Mouse (Mus musculus): ENCODE results near the gene Tk1. TPM values are rescaled to one million over a fixed set of nuclear protein-coding genes. Genes with fewer than 3 reads are reported as not detected.

Gene Tk1
- total RNA-seq (2021), result 10 to 100 TPM; 14.3 to 20.5 TPM
- long read RNA-seq, experiment 1, transcript Tk1-201 (7 exons, 1,440 nt), result major isoform, 13 of 16 reads
- long read RNA-seq, experiment 1, partial matches to known transcripts, result 2 of 16 reads
- long read RNA-seq, experiment 1, other reads (novel, unspliced or antisense), result 1 of 16 reads
- long read RNA-seq, experiment 2, transcript Tk1-201 (7 exons, 1,440 nt), result major isoform, 9 of 16 reads
- long read RNA-seq, experiment 2, partial matches to known transcripts, result 2 of 16 reads
- long read RNA-seq, experiment 2, other reads (novel, unspliced or antisense), result 5 of 16 reads

DNA sequence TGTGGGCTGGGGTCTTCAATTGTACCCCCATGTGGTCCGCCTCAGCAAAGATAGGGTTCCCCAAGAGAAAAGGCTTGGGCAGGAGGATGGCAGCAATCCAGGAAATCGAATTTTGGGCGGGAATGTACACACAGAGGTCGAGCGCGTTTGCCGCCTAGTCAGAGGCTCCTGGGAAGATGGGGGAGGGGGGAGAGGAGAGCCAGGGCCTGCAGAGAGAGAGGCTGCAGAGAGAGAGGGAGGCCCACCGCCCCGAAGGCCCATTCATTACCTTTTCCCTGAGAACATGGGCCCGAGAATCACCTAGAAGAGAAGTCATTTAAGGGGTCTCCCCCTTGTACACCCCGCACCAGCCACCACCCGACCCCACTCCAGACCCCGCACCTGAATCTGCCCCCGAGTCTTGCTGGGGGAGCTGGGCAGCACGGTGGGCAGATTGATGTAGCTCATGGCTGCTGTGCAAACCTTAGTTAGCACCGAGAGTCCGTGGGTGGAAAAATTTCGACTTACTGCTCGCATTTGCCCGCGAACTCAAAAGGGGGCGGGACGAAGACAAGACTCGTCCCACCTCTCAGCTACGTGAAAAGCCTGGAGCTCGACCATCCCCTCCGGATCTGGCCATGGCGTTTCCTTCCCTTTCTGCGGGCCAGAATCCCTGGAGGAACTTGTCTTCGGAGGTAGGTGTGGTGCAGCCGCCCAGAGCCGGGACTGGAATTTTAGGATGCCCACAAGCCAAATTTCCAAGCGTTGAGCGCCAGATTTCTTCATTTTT lies at the start of gene Tk1, which contains the start of gene Afmid:
Tk1 (minus strand) TSS at position 760 of the 769 bp plus-strand sequence.
Afmid (plus strand) TSS at position 592 of the 769 bp plus-strand sequence.
- DNase-seq, result peak; percentile 57

DNA sequence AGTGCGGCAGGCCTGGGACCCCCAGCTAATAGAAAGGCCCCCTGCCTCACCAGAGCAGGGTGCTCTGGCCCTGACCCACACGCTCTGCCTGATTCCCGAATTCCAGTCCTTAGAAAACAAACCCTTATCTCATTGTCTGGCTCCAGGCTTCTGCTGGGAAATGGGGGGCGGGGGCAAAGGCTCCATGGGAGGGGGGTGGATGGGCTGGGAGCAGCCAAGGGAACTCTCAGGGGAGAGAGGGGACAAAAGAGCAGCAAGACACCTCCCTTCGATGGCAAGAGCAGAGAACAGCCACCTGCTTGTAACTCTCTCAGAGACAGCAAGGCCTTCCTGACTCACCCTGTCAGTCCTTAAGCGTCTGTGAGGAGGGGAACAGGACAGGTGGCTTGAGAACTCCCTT lies 49.8 kb upstream of the Tk1 start:
- no peak for DNase-seq

DNA sequence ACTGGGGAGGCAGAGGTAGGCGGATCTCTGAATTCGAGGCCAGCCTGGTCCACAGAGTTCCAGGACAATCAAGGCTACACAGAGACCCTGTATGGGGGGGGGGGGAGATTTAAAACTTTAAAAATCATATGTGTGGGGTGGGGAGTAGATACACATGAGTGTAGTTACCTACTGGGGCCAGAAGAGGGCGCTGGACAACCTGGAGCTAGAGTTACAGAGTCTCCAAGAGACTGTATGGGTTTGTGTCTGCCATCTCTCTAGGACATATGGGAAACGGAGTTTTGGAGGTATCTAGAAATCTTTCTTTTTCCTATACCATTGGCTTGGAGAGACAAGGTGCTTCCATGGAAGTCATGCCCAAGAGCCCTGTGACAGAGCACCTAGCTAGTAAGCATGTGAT lies 48.5 kb upstream of the Tk1 start:
- DNase-seq, result no peak

DNA sequence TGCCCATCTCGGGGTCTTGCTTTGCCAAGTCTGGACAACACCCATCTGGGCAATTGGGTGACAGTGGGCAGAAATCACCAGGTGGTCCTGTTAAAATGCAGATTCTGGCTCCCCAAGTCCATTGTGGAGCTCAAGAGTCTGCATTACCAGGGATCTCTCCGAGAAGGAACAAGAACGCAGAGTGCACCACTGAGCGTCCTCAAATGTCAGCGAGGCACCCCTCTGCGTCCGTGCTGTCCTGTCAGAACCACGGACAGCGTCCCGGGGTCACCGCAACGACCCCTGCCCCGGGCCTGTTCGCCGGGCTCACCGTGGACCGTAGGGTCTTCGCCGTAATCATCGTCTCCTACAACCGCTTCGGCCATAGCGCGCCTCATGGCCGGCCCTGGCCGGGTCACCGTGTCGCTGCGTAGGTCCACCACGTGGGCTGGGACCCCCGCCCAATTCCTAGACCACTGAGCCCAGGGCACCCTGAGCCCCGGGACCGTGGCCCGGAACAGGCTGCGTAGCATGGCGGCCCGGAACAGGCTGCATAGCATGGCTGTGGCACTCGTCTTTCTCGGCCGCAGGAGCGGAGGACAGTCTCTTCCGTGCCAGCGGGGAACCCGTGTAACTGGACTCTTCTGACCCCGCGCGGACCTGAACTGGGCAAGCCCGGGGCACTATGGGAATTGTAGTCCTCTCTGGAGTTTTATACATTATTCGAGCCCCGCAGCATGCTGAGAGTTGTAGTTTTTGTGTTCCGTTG lies 47.1 kb upstream of the Tk1 start, which contains the start of gene Tha1:
Tha1 (minus strand) TSS at position 621 of the 748 bp plus-strand sequence.
- DNase-seq, result peak; percentile 80

DNA sequence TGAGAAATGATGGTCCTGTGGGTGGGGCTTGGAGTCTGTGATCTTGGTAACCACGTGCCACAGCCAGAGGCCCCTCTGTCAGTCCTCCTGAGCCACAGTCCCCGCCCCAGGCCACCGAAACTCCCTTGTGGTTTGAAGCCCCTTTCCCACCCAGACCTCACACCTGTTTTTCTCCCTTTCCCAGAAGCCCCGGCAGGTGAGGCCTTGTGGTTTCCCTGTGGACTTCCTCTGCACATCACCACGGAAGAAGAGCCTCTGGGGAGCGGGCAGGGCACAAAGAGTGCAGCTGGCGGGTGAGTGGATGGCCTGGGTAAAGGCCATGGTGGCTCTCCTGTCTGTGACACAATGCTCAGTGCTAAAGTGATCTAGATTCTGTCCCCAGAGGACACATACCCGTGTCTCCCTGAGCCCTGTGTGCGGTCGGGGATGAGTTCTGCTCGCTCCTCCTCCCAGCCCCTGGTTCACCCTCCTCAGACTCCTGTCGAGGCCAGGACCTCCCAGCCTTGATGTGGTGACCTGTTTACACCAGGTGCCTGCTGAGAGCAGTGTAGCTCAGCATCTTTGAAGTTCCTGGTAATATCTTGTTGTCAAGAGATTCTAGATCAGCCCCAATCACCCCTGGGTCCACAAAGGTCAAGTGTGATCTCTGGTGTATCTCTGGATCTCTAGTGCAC lies 46.2 kb upstream of the Tk1 start:
- no peak for DNase-seq

DNA sequence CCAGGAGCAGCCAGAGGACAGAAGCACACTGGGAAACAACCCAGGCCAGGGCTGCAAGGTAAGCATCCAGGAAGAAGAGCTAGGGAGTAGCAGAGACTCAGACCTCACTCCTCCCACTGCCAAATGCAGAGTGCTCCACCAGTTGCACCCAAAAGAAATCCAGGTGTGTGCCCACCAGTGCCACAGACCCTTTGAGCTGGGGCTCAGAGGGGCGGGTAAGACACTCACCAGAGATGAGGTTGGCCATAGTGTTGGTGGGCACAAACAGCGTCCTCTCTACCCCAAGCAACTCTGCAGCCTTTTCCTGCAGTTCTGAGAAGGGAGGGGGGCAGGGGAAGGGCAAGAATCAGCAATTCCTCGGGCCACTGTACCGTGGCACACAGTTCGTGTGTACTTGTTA lies 45.5 kb upstream of the Tk1 start:
- no peak for DNase-seq

DNA sequence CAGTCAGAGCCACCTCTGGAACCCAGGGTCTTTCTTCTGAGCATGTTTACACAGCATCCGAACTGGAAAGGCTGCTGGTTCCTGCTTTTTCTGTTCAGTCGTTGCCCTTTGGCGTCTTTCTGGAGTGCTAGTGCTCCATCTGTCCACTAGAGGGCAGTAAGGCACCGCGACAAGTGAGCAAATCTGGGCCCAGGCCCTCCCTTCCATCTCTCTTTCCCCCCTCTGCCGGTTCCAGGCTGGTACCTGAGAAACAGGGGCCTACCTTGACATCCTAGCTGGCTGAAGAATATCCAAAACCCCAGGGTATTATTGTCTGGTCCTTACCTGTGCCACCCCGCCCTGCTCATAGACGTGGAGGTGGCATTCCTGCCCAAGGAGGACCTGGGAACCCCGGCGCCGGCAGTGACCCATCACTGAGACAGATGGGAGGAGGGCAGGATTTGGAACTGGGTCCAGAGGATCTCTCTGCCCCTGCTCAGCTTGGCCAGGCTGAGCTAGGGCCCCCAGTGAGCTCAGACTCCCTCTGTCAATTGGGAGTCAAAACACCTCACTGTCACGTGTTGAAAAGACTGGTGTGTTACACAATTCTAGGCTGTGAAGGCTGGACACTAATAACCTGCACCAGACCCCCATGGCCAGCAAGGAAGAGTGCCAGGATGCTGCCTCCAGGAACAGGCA lies 44.9 kb upstream of the Tk1 start:
- DNase-seq, result peak; percentile 67

DNA sequence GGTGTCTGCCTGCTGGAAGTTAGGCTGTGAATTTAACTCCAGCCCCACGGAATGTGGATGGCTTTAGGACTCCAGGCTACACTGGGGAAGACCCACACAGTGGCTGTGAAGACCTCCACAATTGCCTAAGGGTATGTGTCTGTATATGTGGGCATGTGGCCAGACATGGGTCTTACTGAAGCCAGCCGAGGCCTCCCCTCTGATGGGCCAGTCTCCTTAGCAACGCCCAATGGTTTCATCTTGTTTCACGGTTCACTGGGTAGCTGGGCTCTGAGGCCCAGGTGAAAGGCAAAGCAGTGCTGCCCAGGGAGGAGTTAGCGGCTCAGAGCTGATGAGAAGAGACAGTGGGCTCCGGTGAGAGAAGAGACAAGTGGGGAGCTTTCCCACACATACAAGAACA lies 40.1 kb upstream of the Tk1 start:
- no peak for DNase-seq

DNA sequence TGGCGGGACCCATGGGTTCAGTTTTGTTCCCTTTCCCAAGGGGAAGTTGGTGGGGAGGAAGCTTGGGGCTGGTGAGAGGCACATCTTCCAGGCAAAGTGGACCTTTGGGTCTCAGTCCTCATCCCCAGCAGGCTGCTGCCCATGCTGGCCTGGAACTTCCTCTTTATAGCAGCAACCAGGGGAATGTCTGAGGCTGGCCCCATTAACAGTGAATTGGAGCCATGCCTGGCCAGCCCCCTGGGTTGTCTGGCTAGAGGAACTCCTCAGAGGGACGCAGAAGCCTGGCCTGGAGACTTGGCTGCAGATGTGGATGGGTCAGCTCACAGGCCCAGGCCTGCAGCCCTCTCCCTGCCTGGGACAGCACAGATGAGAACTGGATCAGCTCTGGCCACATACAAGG lies 38.9 kb upstream of the Tk1 start:
- no peak for DNase-seq

DNA sequence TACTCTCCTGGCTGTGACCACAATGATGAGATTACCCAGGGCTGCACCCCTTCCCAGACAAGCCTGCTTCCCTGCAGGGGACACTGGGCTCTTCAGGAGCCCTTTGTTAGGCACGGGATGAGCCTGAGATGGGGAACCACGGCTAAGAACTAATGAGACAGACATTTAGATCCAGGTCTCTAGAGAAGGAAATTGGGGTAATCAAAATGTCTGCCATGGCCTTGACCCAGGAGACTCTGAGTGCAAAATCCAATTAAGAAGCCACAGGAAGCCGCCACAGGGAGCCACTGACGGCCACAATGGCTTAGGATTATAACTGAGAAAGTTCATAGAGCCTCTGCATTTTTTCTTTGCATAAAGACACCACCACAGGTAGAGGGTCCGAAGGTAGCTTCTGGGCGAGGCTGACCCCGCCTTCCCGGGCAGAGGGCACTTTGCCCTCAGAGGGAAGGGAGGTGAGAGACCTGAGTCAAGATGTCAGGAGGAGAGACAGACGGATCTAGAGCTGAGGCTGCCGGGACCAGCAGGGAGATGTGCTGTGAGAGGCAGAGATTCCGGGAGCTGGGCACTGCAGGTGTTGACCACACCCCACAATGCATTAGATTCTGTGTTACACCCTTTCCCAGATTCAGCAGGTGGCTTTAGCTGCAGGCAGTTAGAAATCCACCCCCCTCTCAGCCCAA lies 37.4 kb upstream of the Tk1 start:
- no peak for DNase-seq

DNA sequence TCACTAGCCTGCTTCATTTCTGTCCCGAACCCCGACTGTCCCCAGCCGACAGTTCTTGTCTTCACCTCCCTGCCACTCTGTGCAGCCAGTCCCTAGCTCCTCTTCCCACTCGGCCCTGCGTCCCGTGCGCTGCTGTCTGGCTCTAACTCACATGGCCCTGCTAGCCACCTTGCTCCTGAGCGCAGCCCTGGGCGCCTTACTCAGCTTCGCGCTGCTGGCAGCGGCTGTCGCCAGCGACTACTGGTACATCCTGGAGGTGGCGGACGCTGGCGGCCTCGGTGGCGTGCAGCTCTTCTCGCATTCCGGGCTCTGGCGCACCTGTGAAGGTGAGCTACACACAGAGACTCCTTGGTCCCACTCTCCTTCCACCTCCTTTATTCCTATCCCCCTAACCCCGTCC lies 34.7 kb upstream of the Tk1 start, which contains the start of gene Tmem235:
Tmem235 (plus strand) TSS at position 152 of the 400 bp plus-strand sequence.
- no peak for DNase-seq

DNA sequence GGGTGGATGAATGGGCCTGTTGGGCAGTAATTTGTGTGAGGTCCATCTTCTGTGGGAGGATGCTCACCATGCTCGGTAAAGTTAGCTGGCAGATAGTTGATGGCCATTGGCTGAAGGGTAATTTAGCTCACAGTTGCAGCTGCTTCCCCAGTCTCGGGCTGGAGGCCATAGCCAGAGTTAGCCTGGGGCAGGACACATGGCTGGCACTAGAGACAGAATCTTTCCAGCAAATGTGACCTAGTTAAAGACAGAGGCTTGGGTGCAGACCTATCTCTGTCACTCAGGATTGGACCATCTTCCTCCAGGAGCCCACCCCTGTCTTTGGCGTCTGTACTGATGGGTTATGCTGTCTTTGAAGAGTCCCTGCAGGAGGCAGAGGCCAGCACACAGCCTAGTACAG lies 32.5 kb upstream of the Tk1 start:
- DNase-seq, result no peak

DNA sequence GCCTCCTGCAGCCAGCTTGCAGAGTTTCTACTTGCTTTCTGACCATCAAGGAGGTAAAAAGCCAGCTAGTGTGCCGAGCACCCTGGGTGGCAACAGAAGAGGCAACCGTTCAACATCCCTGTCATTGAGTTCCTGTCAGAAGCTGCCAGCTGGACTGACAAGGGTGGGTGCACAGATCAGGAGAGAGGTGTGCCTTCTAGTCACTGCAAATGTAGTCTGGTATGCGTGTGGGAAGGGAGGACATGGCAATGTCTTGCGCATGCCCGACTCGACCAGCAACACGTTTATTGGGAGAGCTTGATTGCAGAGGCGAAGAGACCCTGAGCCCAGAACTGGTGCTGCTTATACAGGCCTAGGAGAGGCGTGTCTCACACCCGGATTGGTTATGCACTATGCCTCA lies 31.6 kb upstream of the Tk1 start:
- DNase-seq, result no peak

DNA sequence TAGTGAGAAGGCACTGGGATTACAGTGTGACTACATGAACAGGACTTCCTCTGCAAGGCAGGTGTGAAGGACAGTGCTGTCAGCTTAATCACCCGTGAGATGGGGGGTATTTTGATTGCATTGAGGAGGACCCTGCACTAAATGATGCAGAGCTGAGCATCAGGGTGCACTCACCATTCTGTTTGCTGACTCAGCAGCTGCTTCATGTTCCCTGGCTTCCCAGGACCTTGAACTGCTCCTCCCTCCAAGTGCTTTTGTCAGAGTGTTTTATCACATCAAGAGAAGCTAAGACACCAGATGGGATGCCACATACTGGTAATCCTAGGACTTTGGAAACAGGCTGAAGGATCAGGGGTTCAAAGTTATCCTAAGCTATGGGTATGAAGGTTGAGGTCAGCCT lies 30.1 kb upstream of the Tk1 start:
- DNase-seq, result no peak

DNA sequence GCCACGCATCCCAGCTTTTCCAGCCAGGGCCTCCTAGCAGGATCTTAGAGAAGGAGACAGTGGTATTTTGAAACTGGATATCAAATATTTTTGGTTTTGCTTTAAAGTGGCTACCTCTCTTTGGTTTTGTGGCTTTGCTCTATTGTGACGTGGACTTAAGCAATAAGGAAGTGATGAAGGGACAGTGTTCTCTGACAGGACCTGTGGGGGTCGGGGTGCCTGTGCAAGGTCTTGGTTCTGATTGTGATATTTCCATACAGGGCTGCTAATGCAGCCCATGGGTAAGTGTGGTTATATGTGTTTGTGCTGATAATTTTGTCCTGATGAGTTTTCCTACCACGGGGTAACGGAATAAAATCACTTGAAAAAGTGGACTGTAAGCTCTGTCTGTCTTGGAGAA lies 29.5 kb upstream of the Tk1 start:
- no peak for DNase-seq

DNA sequence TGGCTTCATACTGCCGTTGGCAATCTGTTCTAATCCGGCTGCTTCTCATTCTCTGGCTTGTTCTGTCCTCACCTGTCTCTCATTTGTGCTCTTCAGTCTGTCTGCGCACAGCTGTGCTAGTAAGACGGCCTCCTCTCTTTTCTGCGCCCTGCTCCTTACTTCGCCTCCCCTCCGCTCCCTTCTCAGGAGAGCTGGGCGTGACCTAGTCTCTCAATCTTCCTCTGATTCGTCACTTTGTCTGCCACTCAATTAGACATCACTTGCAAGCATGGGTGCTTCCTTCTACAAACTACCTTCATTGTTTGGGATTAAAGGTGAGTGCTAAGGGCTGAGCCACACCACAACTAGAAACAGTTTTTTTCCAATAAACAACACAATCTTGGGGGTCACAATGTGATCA lies 28.3 kb upstream of the Tk1 start:
- no peak for DNase-seq

DNA sequence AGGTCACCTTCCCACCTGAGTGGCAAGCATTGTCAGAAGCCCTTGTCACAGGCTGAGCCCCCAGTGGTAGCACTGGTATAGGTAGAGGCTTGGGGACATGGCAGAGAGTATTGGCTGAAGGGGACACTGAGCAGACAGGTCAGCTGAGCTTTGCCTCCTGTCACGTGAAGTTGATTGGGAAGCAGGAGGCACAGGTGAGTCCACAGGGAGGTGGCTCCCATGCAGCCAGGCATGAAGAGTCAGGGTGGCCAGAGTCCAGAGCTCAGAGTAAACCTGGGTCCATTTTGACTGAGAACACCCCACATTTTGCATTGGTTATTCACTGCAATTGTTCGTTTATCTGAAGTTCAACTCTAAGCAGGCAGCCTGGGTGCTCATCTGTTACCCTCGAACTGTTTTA lies 27.0 kb upstream of the Tk1 start:
- DNase-seq, result no peak

DNA sequence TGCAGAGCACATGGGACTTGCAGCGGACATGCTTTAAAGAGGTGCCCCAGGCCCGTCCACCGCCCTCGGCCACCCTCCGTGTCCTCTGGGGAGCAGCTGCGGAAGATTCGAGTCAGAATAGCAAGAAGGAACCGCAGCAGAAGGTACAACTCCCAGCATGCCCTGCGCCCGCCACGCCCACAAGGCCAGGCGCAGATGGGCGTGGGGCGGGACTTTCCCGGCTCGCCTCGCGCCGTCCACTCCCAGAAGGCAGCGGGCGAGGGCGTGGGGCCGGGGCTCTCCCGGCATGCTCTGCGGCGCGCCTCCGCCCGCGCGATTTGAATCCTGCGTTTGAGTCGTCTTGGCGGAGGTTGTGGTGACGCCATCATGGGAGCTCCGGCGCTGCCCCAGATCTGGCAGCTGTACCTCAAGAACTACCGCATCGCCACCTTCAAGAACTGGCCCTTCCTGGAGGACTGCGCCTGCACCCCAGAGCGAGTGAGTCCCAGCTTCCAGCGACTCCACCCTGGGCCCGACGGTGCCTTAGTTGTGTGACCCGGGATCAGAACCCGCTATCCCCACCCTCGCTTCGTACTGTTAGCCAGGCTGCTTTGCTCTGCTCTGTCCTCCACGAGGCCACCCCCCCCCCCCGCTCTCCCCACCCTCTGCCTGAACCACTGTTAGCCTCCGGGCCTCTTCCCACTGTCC lies 23.2 kb upstream of the Tk1 start, which contains the start of gene Birc5:
Birc5 (plus strand) TSS at position 267 of the 687 bp plus-strand sequence.
- peak; percentile 95 for DNase-seq

DNA sequence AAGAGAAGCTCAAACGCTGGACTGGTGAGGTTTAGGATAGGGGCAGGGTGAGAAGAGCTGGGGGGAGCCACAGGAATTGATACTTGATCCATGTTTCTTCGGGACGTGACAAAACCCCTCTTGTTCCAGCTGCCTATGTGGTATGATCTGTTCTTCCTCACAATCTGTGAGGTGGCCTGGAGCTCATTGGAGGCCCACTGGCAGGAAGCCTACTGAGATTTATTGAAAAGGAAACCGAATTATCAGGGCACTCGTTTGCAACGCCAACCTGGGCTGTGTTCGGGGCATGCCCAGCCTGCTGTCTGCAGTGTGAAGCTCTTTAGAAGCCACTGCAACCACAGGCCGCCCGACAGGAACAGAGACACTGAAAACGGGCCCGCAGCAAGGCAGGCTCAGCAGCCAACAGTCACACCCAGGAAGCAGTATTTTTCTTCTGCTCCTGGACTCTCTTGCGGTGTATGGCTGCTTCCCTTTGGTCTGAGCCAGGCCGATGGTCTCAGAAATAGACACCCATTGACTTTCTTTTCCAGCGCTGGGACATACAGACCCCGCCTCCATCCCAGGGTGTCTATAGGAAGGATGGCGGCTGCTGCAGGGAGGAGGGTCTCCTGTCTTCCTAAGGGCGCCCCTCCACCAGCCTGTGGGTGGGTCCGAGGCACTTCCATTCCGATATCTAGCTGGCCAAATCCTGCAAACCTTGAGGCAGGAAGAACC lies 22.5 kb upstream of the Tk1 start:
- DNase-seq, result peak; percentile 32
